Mouse (Mus musculus): ENCODE results near the gene Kmt5b.

- no peak for TF ChIP-seq CTCF (IDR thresholded peaks at IDR 0.05; ENCODE audit: low read depth, low read length)
- no peak for TF ChIP-seq POLR2A (IDR thresholded peaks at IDR 0.05; ENCODE audit: borderline replicate concordance, low read depth, low read length)
Measured at GRCm38 (mm10) chr19:3834301-3834700, 67.1 kb downstream of the Kmt5b start.
